Mouse (Mus musculus) 3T3-L1 (cell line): ENCODE data around the gene Naga.
"Not testable (repeated sequence)": the region's sequence is repeated elsewhere in the genome, so short reads cannot be mapped to it uniquely, and the experiment has no call there.

Experiments
- DNase-seq: peaks from one replicate; pipeline ENCODE4 v3.0.0-alpha.2; 2015; ENCODE audit warnings: low read depth, low spot score

The Naga gene

GRCm38 (mm10) chr15:82338593-82339112, at the start of gene Naga, which contains the start of the genes Pheta2 and Smdt1:
TSS of gene Naga (minus strand) at chr15:82338925.
TSS of gene Pheta2 (plus strand) at chr15:82338942.
TSS of gene Smdt1 (plus strand) at chr15:82338959.
- peak; percentile 95 for DNase-seq

GRCm38 (mm10) chr15:82385729-82386128, 47.0 kb upstream of the Naga start:
- no peak for DNase-seq

GRCm38 (mm10) chr15:82382441-82382840, 43.7 kb upstream of the Naga start:
- no peak for DNase-seq

GRCm38 (mm10) chr15:82380714-82381062, 42.0 kb upstream of the Naga start:
- no peak for DNase-seq

- no peak for DNase-seq
These were observed 41.4 kb upstream of the Naga start, which contains the start of gene Cyp2d22 for GRCm38 (mm10) chr15:82379871-82380713. TSS of gene Cyp2d22 (minus strand) at chr15:82380260.

GRCm38 (mm10) chr15:82379511-82379870, 40.8 kb upstream of the Naga start:
- no peak for DNase-seq

GRCm38 (mm10) chr15:82378261-82379180, 39.8 kb upstream of the Naga start:
- no peak for DNase-seq

- no peak for DNase-seq
These were observed 39.0 kb upstream of the Naga start for GRCm38 (mm10) chr15:82377701-82378100.

- peak; percentile 11 for DNase-seq
These were observed 37.8 kb upstream of the Naga start for GRCm38 (mm10) chr15:82376393-82377138.

GRCm38 (mm10) chr15:82375855-82376254, 37.1 kb upstream of the Naga start:
- no peak for DNase-seq

- DNase-seq: no peak
These were observed 35.7 kb upstream of the Naga start for GRCm38 (mm10) chr15:82374437-82374836.

GRCm38 (mm10) chr15:82372991-82373390, 34.3 kb upstream of the Naga start:
- DNase-seq: no peak

GRCm38 (mm10) chr15:82372446-82372845, 33.7 kb upstream of the Naga start:
- no peak for DNase-seq

GRCm38 (mm10) chr15:82368851-82369250, 30.1 kb upstream of the Naga start:
- DNase-seq: no peak

- DNase-seq: no peak
These were observed 29.4 kb upstream of the Naga start for GRCm38 (mm10) chr15:82368146-82368545.

GRCm38 (mm10) chr15:82364561-82364960, 25.8 kb upstream of the Naga start:
- DNase-seq: not testable (repeated sequence)

- DNase-seq: not testable (repeated sequence)
These were observed 25.1 kb upstream of the Naga start for GRCm38 (mm10) chr15:82363801-82364200.

GRCm38 (mm10) chr15:82362234-82362633, 23.5 kb upstream of the Naga start:
- DNase-seq: no peak

- DNase-seq: peak; percentile 16
These were observed 22.8 kb upstream of the Naga start for GRCm38 (mm10) chr15:82361459-82362018.

- no peak for DNase-seq
These were observed 19.9 kb upstream of the Naga start for GRCm38 (mm10) chr15:82358431-82359260.
